Mouse (Mus musculus): ENCODE measurements around the gene Coa4.
"Not testable (repeated sequence)": the region's sequence is repeated elsewhere in the genome, so short reads cannot be mapped to it uniquely, and the experiment has no call there.

Coa4 gene

DNA sequence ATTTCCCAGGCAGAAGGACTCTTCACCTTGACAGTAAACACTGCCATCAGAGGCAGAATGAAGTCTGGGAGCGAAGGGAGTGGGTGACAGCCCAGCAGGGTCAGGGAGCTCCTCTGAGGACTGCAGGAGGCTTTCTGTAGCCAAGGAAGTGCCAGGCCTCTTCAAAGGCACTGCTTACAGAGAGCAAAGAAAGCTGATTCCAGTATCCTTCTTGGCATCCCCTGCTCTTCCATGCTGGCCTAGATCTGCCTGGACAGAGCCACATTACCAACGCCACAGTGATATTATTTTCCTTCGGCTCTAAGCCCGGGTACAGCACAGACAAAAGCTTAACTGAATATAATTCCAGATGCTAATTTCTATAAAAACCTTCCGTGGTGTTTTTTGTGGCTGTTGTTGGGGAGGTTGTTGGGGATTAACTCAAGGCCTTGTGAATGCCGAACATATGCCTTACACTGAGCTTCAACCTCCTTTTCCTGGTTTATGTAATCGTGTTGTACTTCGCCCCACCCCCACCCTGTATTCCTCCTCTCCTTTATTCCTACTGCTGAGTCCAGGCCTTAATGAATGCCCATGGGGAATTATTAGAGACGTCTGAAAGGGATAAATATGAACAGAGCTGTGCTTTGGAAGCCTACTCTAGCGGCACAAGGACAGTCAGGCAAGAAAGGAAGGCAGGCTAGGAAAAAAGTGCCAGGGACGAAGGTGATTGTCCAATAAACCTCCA, 25.2 kb downstream of the Coa4 start:
- no peak for DNase-seq (ENCODE audit: low read depth, low spot score)

DNA sequence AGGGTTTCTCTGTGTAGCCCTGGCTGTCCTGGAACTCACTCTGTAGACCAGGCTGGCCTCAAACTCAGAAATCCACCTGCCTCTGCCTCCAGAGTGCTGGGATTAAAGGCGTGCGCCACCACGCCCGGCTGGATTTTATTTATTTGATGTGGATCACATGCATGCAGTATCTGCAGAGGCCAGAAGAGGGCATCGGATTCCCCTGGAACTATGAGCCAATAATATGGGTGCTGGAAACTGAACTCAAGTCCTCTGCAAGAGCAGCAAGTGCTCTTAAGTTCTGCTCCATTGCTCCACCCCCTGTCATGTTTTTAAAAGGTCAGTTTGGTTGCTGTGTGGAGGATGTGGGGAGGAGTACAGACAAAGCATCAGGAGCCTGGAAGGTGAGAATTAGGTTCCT, 30.4 kb downstream of the Coa4 start:
- DNase-seq (ENCODE audit: low read depth, low spot score), result not testable (repeated sequence)

DNA sequence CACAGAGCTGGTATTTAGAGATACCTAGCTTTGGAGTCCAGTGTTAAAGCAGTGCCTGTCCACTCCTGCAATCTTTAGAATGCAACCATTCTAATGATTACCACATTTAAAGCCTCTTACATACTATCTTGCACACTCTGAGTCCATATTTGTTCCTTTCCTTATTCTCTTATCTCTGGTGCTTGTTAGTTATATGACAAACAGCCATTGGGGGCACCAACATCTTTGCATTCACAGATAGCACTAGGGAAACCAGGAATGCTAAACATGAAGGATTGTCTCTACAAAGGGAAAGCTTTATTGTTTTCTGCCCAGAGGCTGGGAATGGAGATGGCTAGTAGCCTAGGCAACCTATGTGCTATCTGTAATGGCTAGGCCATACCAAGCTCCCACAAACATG, 33.0 kb downstream of the Coa4 start:
- no peak for DNase-seq (ENCODE audit: low read depth, low spot score)

DNA sequence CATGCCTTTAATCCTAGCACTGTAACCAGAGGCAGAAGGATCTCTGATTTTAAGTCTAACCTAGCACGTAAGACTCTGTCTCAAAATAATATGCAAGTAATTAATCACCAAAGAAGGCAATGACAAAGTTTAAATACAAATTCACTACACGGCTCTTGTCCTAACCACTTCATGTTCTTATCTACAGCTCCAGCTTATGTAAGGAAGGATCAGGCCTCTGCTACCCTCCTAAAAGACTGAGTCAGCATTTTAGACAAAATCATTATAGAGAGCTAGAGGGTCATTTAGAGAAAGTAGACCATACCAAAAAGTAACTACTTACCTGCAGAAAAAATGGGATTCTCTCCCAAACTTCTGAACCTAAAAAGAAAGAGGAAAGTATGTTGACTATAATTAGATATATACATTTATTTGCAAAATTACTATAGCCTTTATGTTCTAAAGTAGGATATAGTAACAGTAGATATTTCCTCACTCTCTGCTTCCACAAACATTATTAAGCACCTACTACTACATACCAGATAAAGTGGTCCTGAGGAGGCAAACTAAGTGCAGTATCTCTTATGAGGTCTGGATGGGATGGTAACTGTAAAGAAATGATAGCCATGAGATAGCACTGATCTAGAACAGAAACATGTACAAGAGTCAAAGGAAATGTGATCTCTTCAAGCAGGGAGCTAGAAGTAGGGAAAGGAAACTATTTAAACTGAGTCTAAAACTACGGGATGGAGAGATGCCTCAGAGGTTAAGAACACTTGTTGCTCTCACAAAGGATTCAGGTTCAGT, 34.3 kb downstream of the Coa4 start:
- peak; percentile 58 for DNase-seq (ENCODE audit: low read depth, low spot score)

DNA sequence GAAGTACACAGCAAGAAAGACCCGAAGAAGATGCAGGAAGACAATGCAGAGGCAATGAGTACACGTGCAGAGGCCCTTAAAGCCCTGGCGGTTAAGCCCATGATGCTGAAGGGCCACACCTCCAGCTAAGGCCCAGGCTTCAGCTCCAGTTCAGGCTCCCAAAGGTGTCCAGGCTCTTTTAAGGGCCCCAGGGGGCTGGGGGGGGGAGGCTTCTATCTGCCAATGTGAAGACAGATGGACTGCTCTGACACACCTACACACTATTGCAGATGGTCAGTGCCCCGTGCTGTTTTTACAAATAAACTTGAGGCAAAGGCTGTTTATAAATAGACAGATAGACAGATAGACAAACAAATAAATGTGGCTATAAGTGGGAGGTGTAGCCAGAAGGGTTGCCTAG, 35.2 kb downstream of the Coa4 start:
- no peak for DNase-seq (ENCODE audit: low read depth, low spot score)

DNA sequence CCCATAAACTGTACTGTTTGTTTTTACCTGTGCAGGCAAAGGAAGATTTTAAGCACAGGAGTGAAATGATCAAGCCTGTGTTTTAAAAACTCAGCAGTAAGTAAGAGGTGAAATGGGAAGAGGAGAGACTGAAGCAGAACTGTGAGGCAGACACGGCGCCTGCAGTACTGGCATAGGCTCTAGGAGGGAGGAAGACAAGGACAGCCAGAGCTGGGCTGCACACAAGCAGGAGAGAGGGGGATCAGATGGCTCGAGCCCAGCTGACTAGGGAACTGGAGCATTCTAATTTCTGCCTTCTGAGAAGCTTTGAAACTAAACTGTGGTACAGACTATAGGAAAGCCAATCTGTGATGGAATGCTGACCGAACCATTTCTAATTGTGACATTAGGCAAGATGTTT, 35.8 kb downstream of the Coa4 start:
- DNase-seq (ENCODE audit: low read depth, low spot score), result no peak

DNA sequence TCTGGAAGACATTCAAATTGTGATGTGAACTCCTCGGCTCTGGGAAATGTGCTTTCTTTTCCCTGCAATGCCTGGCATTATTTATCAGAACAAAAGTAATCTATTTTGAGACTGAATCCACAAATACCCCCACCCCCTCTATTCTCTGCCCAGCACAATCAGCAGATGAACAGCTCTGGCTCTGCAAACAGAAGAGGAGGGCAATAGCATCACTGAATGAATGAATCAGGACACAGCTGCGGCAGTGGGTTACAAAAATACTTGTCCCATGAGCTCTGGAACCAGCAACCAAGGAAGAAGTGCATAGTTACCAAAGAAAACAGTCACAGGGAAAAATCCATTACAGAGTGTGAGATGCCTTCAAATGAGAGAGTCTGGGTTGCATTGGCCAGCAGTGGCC, 41.9 kb downstream of the Coa4 start:
- DNase-seq (ENCODE audit: low read depth, low spot score), result no peak

DNA sequence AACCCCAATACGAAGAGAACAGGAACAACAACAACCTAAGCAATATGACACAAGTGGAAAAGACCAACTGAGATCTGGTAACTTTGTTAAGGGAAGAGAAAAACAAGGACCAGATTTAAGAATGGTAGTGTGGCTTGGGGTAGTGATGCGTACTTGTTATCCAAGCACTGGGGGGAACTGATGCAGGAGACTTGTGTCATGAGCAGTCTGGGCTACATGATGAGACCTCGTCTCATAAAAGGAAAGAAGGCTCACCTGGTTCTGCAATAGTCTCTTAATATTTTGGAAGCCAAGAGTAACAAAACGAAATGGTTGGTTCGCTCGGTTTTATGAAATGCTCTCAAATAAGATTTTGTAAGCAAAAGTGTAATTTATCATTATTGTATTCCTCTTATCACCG, 45.4 kb downstream of the Coa4 start:
- DNase-seq (ENCODE audit: low read depth, low spot score), result no peak

DNA sequence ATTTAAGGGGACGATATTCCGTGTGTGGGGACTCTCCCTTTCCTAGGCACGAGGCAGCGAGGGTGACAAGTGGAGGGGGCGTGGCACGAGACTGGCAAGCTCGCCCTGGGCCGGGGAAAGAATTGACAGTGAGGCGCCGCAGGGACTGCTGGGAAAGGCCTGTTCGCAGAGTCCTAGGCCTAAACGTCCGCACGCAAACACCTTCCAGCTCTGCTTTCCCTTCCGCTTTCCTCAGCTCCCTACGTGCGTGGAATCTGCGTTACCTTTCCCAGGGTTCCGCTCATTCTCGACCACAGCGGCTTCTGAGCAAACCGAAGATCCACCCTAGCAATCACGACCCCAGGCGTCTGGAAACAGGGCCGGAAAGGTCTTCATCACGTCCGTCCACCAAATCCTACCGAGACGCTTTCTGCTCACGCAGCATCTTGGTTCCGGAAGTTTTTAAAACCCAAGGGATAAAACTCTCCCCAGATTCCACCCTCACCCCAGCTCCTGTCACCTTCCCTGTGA, 45.9 kb downstream of the Coa4 start:
- DNase-seq (ENCODE audit: low read depth, low spot score), result peak; percentile 86

DNA sequence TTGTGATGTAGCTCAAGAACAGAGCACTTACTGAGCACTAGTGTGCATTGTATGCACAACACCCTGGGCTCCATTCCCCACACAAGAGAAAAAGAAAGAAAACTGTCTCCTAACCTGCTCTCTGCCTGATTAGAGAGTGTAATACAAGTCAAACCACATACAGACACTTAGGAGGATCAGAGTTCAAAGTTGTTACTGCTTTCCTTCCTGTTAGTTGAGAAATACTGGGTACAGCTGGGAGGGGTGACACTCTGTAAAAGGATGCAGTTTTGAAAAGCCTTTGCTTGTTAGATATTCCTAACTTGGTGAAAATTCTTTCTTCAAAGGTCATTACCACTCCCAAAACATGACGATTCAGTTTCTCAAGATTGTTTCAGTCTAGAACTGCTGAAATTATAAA, 52.9 kb downstream of the Coa4 start:
- no peak for DNase-seq (ENCODE audit: low read depth, low spot score)
